Mouse (Mus musculus): ENCODE measurements around the gene Adgrl2. TPM values are rescaled to one million over a fixed set of nuclear protein-coding genes. Genes with fewer than 3 reads are reported as not detected.

Gene Adgrl2
- total and polyA plus RNA-seq, 3 experiments, result not detected

- no peak for DNase-seq (ENCODE audit: low read depth, low spot score)
- H3K79me2 ChIP-seq (ENCODE audit: control insufficient read depth, insufficient read depth, low read length, poor library complexity), result no peaks in the 10 kb centered on the region
- no peak overlapping the region for H3K4me3 ChIP-seq (ENCODE audit: control insufficient read depth in 1 of 2, insufficient read depth in 1 of 2, low read depth in 2 of 2, low read length in 2 of 2)
- no peaks in the 10 kb centered on the region for H3K27me3 ChIP-seq (ENCODE audit: control insufficient read depth in 1 of 2, insufficient read depth in 2 of 2, low read length in 2 of 2)
- no peak for TF ChIP-seq MAFK (IDR thresholded peaks at IDR 0.05; ENCODE audit: borderline replicate concordance, low read depth, low read length)
- TF ChIP-seq EP300 (IDR thresholded peaks at IDR 0.05; ENCODE audit: low read depth in 1 of 2, low read length in 2 of 2), result no peak
- TF ChIP-seq SIN3A (IDR thresholded peaks at IDR 0.05; ENCODE audit: low read length), result no peak
- no peak for TF ChIP-seq CHD2 (IDR thresholded peaks at IDR 0.05; ENCODE audit: low read length)
- no peak for TF ChIP-seq UBTF (IDR thresholded peaks at IDR 0.05; ENCODE audit: borderline replicate concordance, insufficient read depth, low read depth, low read length)
- no peak for TF ChIP-seq NELFE (IDR thresholded peaks at IDR 0.05; ENCODE audit: low read depth, low read length)
- no peak for TF ChIP-seq ZMIZ1 (IDR thresholded peaks at IDR 0.05; ENCODE audit: low read depth, low read length)
- H3K36me3 ChIP-seq (ENCODE audit: control insufficient read depth in 1 of 2, insufficient read depth in 2 of 2, low read length in 2 of 2), result no peaks in the 10 kb centered on the region
- H3K9ac ChIP-seq (ENCODE audit: control insufficient read depth, low read depth, low read length, poor library complexity, severe bottlenecking), result no peak overlapping the region
- H3K4me1 ChIP-seq (ENCODE audit: control insufficient read depth in 1 of 2, insufficient read depth in 2 of 2, low read length in 2 of 2), result no peaks in the 10 kb centered on the region
- H3K27ac ChIP-seq (ENCODE audit: control insufficient read depth, low read depth, low read length), result no peak overlapping the region
- no peaks in the 10 kb centered on the region for H3K9me3 ChIP-seq (replicated peaks; ENCODE audit: insufficient read depth, low read length)
These were observed 83.2 kb downstream of the Adgrl2 start for GRCm38 (mm10) chr3:148907024-148907778.

DNA sequence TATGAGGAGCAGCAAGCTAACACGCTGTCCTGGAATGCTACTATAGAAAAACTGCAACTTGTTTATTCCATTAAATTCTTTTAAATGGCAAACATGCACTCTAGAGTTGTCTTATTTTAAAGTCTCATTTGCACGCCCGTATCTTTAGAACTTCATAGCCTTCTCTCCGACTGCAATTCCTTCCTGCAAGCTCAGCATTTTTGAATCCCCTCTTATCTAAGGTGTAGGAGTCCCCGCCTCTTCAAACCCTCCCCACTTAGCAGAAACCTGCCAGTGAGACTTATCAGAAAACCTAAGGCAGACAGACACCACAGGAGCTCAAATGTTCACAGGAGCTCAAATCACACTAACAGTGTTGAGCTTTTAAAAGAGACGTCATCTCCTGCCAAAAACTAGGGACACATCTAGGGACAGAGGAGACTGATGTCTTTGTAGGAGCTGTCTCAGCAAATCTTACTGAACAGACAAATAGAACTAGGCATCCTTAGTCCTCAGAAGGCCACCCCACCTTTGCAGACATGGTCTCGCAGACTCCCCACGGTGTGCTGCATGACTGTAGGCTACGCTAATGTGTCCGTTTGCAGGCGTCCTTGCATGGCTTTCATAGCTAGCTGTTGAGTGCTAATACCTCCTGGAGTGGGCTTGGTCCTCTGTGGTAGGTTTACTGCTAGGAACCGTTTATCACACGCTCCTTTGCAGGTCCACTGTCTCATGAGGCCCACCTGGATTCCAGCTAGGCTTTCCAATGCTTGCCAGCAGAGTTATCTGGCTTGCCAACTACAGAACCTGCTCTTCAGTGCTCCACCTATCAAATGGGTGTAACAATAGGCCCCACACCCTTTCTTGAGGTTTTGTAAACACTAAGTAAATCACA is 84.2 kb downstream of the Adgrl2 start:
- H3K9ac ChIP-seq (ENCODE audit: control insufficient read depth, low read depth, low read length, poor library complexity, severe bottlenecking), result no peak overlapping the region
- no peaks in the 10 kb centered on the region for H3K9me3 ChIP-seq (replicated peaks; ENCODE audit: insufficient read depth, low read length)
- no peaks in the 10 kb centered on the region for H3K4me1 ChIP-seq (ENCODE audit: control insufficient read depth in 1 of 2, insufficient read depth in 2 of 2, low read length in 2 of 2)
- H3K27ac ChIP-seq (ENCODE audit: control insufficient read depth, low read depth, low read length), result no peak overlapping the region
- no peak overlapping the region for H3K4me3 ChIP-seq (ENCODE audit: control insufficient read depth in 1 of 2, insufficient read depth in 1 of 2, low read depth in 2 of 2, low read length in 2 of 2)
- no peaks in the 10 kb centered on the region for H3K27me3 ChIP-seq (ENCODE audit: control insufficient read depth in 1 of 2, insufficient read depth in 2 of 2, low read length in 2 of 2)
- H3K79me2 ChIP-seq (ENCODE audit: control insufficient read depth, insufficient read depth, low read length, poor library complexity), result no peaks in the 10 kb centered on the region
- no peaks in the 10 kb centered on the region for H3K36me3 ChIP-seq (ENCODE audit: control insufficient read depth in 1 of 2, insufficient read depth in 2 of 2, low read length in 2 of 2)
- TF ChIP-seq MAFK (IDR thresholded peaks at IDR 0.05; ENCODE audit: borderline replicate concordance, low read depth, low read length) (no peak), MXI1 (IDR thresholded peaks at IDR 0.05; ENCODE audit: low read depth, low read length) (no peak), NRF1 (IDR thresholded peaks at IDR 0.05; ENCODE audit: insufficient read depth, low read depth, low read length, poor library complexity, severe bottlenecking) (no peak), CHD2 (IDR thresholded peaks at IDR 0.05; ENCODE audit: low read length) (no peak), POLR2AphosphoS2 (IDR thresholded peaks at IDR 0.05; ENCODE audit: low read length) (no peak), JUND (IDR thresholded peaks at IDR 0.05; ENCODE audit: low read depth, low read length) (no peak), CHD1 (IDR thresholded peaks at IDR 0.05; ENCODE audit: low read depth, low read length) (no peak), ZMIZ1 (IDR thresholded peaks at IDR 0.05; ENCODE audit: low read depth, low read length) (no peak), MAX (IDR thresholded peaks at IDR 0.05; ENCODE audit: low read length) (no peak), POLR2A (IDR thresholded peaks at IDR 0.05; ENCODE audit: control insufficient read depth in 1 of 2, insufficient read depth in 1 of 2, low read depth in 1 of 2, low read length in 2 of 2, poor library complexity in 1 of 2) (no peak), GATA1 (IDR thresholded peaks at IDR 0.05; ENCODE audit: low read depth, low read length) (no peak), RCOR1 (IDR thresholded peaks at IDR 0.05; ENCODE audit: low read depth, low read length) (no peak), MYC (IDR thresholded peaks at IDR 0.05; ENCODE audit: low read depth, low read length) (no peak), CTCF (IDR thresholded peaks at IDR 0.05 in 2 of 3, conservative IDR thresholded peaks at IDR 0.05 in 1 of 3; ENCODE audit: control insufficient read depth in 1 of 3, insufficient read depth in 1 of 3, low read depth in 2 of 3, low read length in 3 of 3, poor library complexity in 1 of 3, severe bottlenecking in 1 of 3) (no peak), NELFE (IDR thresholded peaks at IDR 0.05; ENCODE audit: low read depth, low read length) (no peak), TBP (IDR thresholded peaks at IDR 0.05; ENCODE audit: low read depth, low read length) (no peak), E2F4 (IDR thresholded peaks at IDR 0.05; ENCODE audit: borderline replicate concordance, low read depth, low read length) (no peak), POLR2AphosphoS5 (IDR thresholded peaks at IDR 0.05; ENCODE audit: borderline replicate concordance, low read depth, low read length) (no peak)
- no peak for DNase-seq (ENCODE audit: low read depth, low spot score)

All from MEL (cell line).